Mouse (Mus musculus): ENCODE data around the gene Tktl2. TPM values are rescaled to one million over a fixed set of nuclear protein-coding genes. Genes with fewer than 3 reads are reported as not detected.

Gene Tktl2
- polyA plus RNA-seq (2012; rRNA removed), result 31.5 and 33.8 TPM in 2 replicates

- TF ChIP-seq POLR2A (IDR thresholded peaks at IDR 0.05; ENCODE audit: control insufficient read depth, low read depth, low read length) (peak; percentile 90; the same call in 1 of the 2 replicates), CTCF (IDR thresholded peaks at IDR 0.05; ENCODE audit: control insufficient read depth, insufficient read depth, insufficient replicate concordance, low read depth, low read length) (no peak)
- peak within 1 kb of the TSS; percentile 99 for H3K4me3 ChIP-seq (ENCODE audit: control insufficient read depth, low read depth, low read length)
- peak within 1 kb of the TSS; percentile 99 for H3K27ac ChIP-seq (ENCODE audit: control insufficient read depth, insufficient read depth, low read depth, low read length)
- peaks cover 7% of the 10 kb centered on the region; the same call in 1 of the 2 replicates for H3K4me1 ChIP-seq (ENCODE audit: control insufficient read depth, insufficient read depth, low read length)
- no peaks in the 10 kb centered on the region for H3K27me3 ChIP-seq (ENCODE audit: control insufficient read depth, insufficient read depth, low read length)
- peaks cover 4% of the 10 kb centered on the region for H3K36me3 ChIP-seq (ENCODE audit: control insufficient read depth, insufficient read depth, low read length)
Measured at GRCm38 (mm10) chr8:66511537-66511936, at the start of gene Tktl2. Tktl2 (plus strand) TSS chr8:66511756.

- Histone ChIP-seq H3K4me3 (ENCODE audit: control insufficient read depth, low read depth, low read length) (no peak overlapping the region), H3K36me3 (ENCODE audit: control insufficient read depth, insufficient read depth, low read length) (no peaks in the 10 kb centered on the region), H3K4me1 (ENCODE audit: control insufficient read depth, insufficient read depth, low read length) (no peaks in the 10 kb centered on the region), H3K27ac (ENCODE audit: control insufficient read depth, insufficient read depth, low read depth, low read length) (no peak overlapping the region), H3K27me3 (ENCODE audit: control insufficient read depth, insufficient read depth, low read length) (no peaks in the 10 kb centered on the region)
- TF ChIP-seq POLR2A (IDR thresholded peaks at IDR 0.05; ENCODE audit: control insufficient read depth, low read depth, low read length) (no peak), CTCF (IDR thresholded peaks at IDR 0.05; ENCODE audit: control insufficient read depth, insufficient read depth, insufficient replicate concordance, low read depth, low read length) (no peak)
Measured at GRCm38 (mm10) chr8:66469821-66470220, 41.7 kb upstream of the Tktl2 start.

- TF ChIP-seq CTCF (IDR thresholded peaks at IDR 0.05; ENCODE audit: control insufficient read depth, insufficient read depth, insufficient replicate concordance, low read depth, low read length) (no peak), POLR2A (IDR thresholded peaks at IDR 0.05; ENCODE audit: control insufficient read depth, low read depth, low read length) (no peak)
- no peaks in the 10 kb centered on the region for H3K4me1 ChIP-seq (ENCODE audit: control insufficient read depth, insufficient read depth, low read length)
- H3K4me3 ChIP-seq (ENCODE audit: control insufficient read depth, low read depth, low read length), result no peak overlapping the region
- H3K27ac ChIP-seq (ENCODE audit: control insufficient read depth, insufficient read depth, low read depth, low read length), result no peak overlapping the region
- no peaks in the 10 kb centered on the region for H3K27me3 ChIP-seq (ENCODE audit: control insufficient read depth, insufficient read depth, low read length)
- peaks cover 2% of the 10 kb centered on the region; the same call in 1 of the 2 replicates for H3K36me3 ChIP-seq (ENCODE audit: control insufficient read depth, insufficient read depth, low read length)
Measured at GRCm38 (mm10) chr8:66476880-66477279, 34.7 kb upstream of the Tktl2 start.

- H3K4me3 ChIP-seq (ENCODE audit: control insufficient read depth, low read depth, low read length), result peak within 1 kb of the TSS; percentile 98
- peak; percentile 58 for TF ChIP-seq POLR2A (IDR thresholded peaks at IDR 0.05; ENCODE audit: control insufficient read depth, low read depth, low read length)
- no peak for TF ChIP-seq CTCF (IDR thresholded peaks at IDR 0.05; ENCODE audit: control insufficient read depth, insufficient read depth, insufficient replicate concordance, low read depth, low read length)
- no peak within 1 kb of the TSS; the same call in 1 of the 2 replicates for H3K27ac ChIP-seq (ENCODE audit: control insufficient read depth, insufficient read depth, low read depth, low read length)
Measured at GRCm38 (mm10) chr8:66486084-66486763, 25.3 kb upstream of the Tktl2 start, which contains the start of gene Tma16. Tma16 (minus strand) TSS chr8:66486530.

GRCm38 (mm10) chr8:66488556-66488955, 23.0 kb upstream of the Tktl2 start:
- Histone ChIP-seq H3K36me3 (ENCODE audit: control insufficient read depth, insufficient read depth, low read length) (no peaks in the 10 kb centered on the region), H3K4me3 (ENCODE audit: control insufficient read depth, low read depth, low read length) (no peak overlapping the region), H3K27me3 (ENCODE audit: control insufficient read depth, insufficient read depth, low read length) (no peaks in the 10 kb centered on the region), H3K4me1 (ENCODE audit: control insufficient read depth, insufficient read depth, low read length) (no peaks in the 10 kb centered on the region), H3K27ac (ENCODE audit: control insufficient read depth, insufficient read depth, low read depth, low read length) (no peak overlapping the region)
- TF ChIP-seq POLR2A (IDR thresholded peaks at IDR 0.05; ENCODE audit: control insufficient read depth, low read depth, low read length) (no peak), CTCF (IDR thresholded peaks at IDR 0.05; ENCODE audit: control insufficient read depth, insufficient read depth, insufficient replicate concordance, low read depth, low read length) (no peak)

More at GRCm38 (mm10) chr8:66486084-66486763, 25.3 kb upstream of the Tktl2 start, which contains the start of gene Tma16:
- Histone ChIP-seq H3K4me1 (ENCODE audit: control insufficient read depth, insufficient read depth, low read length) (no peaks in the 10 kb centered on the region), H3K36me3 (ENCODE audit: control insufficient read depth, insufficient read depth, low read length) (no peaks in the 10 kb centered on the region), H3K27me3 (ENCODE audit: control insufficient read depth, insufficient read depth, low read length) (no peaks in the 10 kb centered on the region)

GRCm38 (mm10) chr8:66490624-66491023, 20.9 kb upstream of the Tktl2 start:
- no peak for TF ChIP-seq CTCF (IDR thresholded peaks at IDR 0.05; ENCODE audit: control insufficient read depth, insufficient read depth, insufficient replicate concordance, low read depth, low read length)
- no peak for TF ChIP-seq POLR2A (IDR thresholded peaks at IDR 0.05; ENCODE audit: control insufficient read depth, low read depth, low read length)
- no peaks in the 10 kb centered on the region for H3K27me3 ChIP-seq (ENCODE audit: control insufficient read depth, insufficient read depth, low read length)

GRCm38 (mm10) chr8:66494496-66494895, 17.1 kb upstream of the Tktl2 start:
- no peaks in the 10 kb centered on the region for H3K36me3 ChIP-seq (ENCODE audit: control insufficient read depth, insufficient read depth, low read length)
- H3K4me3 ChIP-seq (ENCODE audit: control insufficient read depth, low read depth, low read length), result no peak overlapping the region
- no peaks in the 10 kb centered on the region; the same call in 1 of the 2 replicates for H3K4me1 ChIP-seq (ENCODE audit: control insufficient read depth, insufficient read depth, low read length)
- no peak overlapping the region for H3K27ac ChIP-seq (ENCODE audit: control insufficient read depth, insufficient read depth, low read depth, low read length)
- TF ChIP-seq CTCF (IDR thresholded peaks at IDR 0.05; ENCODE audit: control insufficient read depth, insufficient read depth, insufficient replicate concordance, low read depth, low read length) (no peak), POLR2A (IDR thresholded peaks at IDR 0.05; ENCODE audit: control insufficient read depth, low read depth, low read length) (no peak)
- H3K27me3 ChIP-seq (ENCODE audit: control insufficient read depth, insufficient read depth, low read length), result no peaks in the 10 kb centered on the region

More at GRCm38 (mm10) chr8:66490624-66491023, 20.9 kb upstream of the Tktl2 start:
- no peaks in the 10 kb centered on the region for H3K36me3 ChIP-seq (ENCODE audit: control insufficient read depth, insufficient read depth, low read length)
- H3K4me3 ChIP-seq (ENCODE audit: control insufficient read depth, low read depth, low read length), result no peak overlapping the region
- no peaks in the 10 kb centered on the region for H3K4me1 ChIP-seq (ENCODE audit: control insufficient read depth, insufficient read depth, low read length)
- H3K27ac ChIP-seq (ENCODE audit: control insufficient read depth, insufficient read depth, low read depth, low read length), result no peak overlapping the region

All from testis, adult 2 months (tissue).